Mouse (Mus musculus) liver, embryonic 13.5 days (tissue): ENCODE data around the gene Trpt1. TPM values are rescaled to one million over a fixed set of nuclear protein-coding genes. Genes with fewer than 3 reads are reported as not detected.

Experiments used
- polyA plus RNA-seq: library from polyadenylated mRNA; unstranded; fragments of >200 nt; fragmentation: Nextera tagmentation; extraction: Ambion mirVana; gene quantifications from 2 replicates; pipeline ENCODE4 v1.2.1, GENCODE M21; 2015

Gene Trpt1
- polyA plus RNA-seq, 1 experiment from 2014 or later, result 2.3 TPM

Other genes with a start within 250 kb of the Trpt1 start
- gene Rps6ka4, start 155.5 kb upstream of the Trpt1 start, polyA plus RNA-seq, result 6.1 and 6.8 TPM in 2 replicates
- 1.9 and 3.1 TPM in 2 replicates for gene Ccdc88b, start 137.9 kb upstream of the Trpt1 start, polyA plus RNA-seq
- gene Trmt112, start 86.4 kb upstream of the Trpt1 start, polyA plus RNA-seq, result 103 and 106 TPM in 2 replicates
- 97.7 and 101 TPM in 2 replicates for gene Prdx5, start 86.0 kb upstream of the Trpt1 start, polyA plus RNA-seq
- gene Esrra, start 74.3 kb upstream of the Trpt1 start, polyA plus RNA-seq, result 4.4 and 4.8 TPM in 2 replicates
- gene Catsperz, start 70.8 kb upstream of the Trpt1 start, polyA plus RNA-seq, result 0.51 and 0.73 TPM in 2 replicates
- gene Kcnk4, start 61.6 kb upstream of the Trpt1 start, polyA plus RNA-seq, result 0.06 TPM in 1 of 2 replicates, not detected in the other
- 32.2 and 34.6 TPM in 2 replicates for gene Bad, start 54.3 kb upstream of the Trpt1 start, polyA plus RNA-seq
- 6.4 and 7.3 TPM in 2 replicates for gene Gpr137, start 53.7 kb upstream of the Trpt1 start, polyA plus RNA-seq
- gene Ppp1r14b, start 21.2 kb upstream of the Trpt1 start, polyA plus RNA-seq, result 73.6 and 81.7 TPM in 2 replicates
- 5.6 and 6.3 TPM in 2 replicates for gene Plcb3, start 19.7 kb upstream of the Trpt1 start, polyA plus RNA-seq
- gene Fkbp2, start 15.6 kb upstream of the Trpt1 start, polyA plus RNA-seq, result 88.0 and 91.6 TPM in 2 replicates
- 13.7 and 16.0 TPM in 2 replicates for gene Vegfb, start 8.5 kb upstream of the Trpt1 start, polyA plus RNA-seq
- gene Dnajc4, start 3.6 kb upstream of the Trpt1 start, polyA plus RNA-seq, result 9.8 and 11.8 TPM in 2 replicates
- 10.7 and 11.1 TPM in 2 replicates for gene Nudt22, start within 50 bp of the Trpt1 start, polyA plus RNA-seq
- 106 and 107 TPM in 2 replicates for gene Fermt3, start 23.3 kb downstream of the Trpt1 start, polyA plus RNA-seq
- 158 and 201 TPM in 2 replicates for gene Stip1, start 43.8 kb downstream of the Trpt1 start, polyA plus RNA-seq
- 3.0 and 3.8 TPM in 2 replicates for gene Macrod1, start 60.7 kb downstream of the Trpt1 start, polyA plus RNA-seq
- gene Flrt1, start 109.6 kb downstream of the Trpt1 start, polyA plus RNA-seq, result 0.14 and 0.17 TPM in 2 replicates
- 68.9 and 69.3 TPM in 2 replicates for gene Otub1, start 210.2 kb downstream of the Trpt1 start, polyA plus RNA-seq
- gene Cox8a, start 221.5 kb downstream of the Trpt1 start, polyA plus RNA-seq, result 734 and 757 TPM in 2 replicates
- 28.8 and 36.9 TPM in 2 replicates for gene Naa40, start 245.1 kb downstream of the Trpt1 start, polyA plus RNA-seq